Mouse (Mus musculus): ENCODE measurements around the gene Atl2. TPM values are rescaled to one million over a fixed set of nuclear protein-coding genes. Genes with fewer than 3 reads are reported as not detected.

Atl2 gene
- 1.4 and 1.5 TPM in 2 replicates for polyA plus RNA-seq (2012; ENCODE audit: insufficient read depth, low replicate concordance)

DNA sequence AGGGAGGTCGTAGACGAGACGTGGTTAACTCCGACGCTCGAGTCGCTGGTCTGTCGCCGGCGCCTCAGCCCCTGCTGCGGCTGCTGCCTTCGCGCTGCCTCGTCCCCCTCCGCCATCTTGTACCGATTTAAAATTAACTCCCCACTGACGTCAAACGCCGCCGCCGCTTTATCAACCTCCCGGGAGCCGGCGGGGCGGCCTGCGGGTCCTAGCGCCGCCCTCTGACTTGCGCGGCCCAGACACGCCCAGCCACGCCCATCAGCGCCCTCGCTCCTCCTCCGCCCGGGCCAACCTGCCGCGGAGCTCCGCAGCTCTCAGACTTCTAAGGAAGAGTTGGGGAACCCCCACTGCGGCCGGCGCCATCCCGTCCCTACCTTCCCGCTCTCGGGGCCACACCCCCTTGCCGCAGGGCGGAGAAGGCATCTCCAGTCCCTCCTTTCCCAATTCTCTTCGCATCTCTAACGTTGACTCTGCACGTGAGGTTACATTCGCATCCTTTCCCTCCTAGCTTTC lies at the start of gene Atl2:
TSS of gene Atl2 (minus strand) at position 213 of the 513 bp plus-strand sequence.
- no peaks in the 10 kb centered on the region for H3K36me3 ChIP-seq (replicated peaks; ENCODE audit: low read length)
- H3K4me3 ChIP-seq (replicated peaks): peak within 1 kb of the TSS; percentile 99
- no peaks in the 10 kb centered on the region for H3K9me3 ChIP-seq
- peaks cover 11% of the 10 kb centered on the region for H3K27me3 ChIP-seq (replicated peaks)
- TF ChIP-seq GATA1 (IDR thresholded peaks at IDR 0.05; ENCODE audit: borderline replicate concordance, low read length): no peak
- TF ChIP-seq FLI1 (IDR thresholded peaks at IDR 0.05; ENCODE audit: low read length): no peak
- peaks cover 55% of the 10 kb centered on the region for H3K4me1 ChIP-seq

DNA sequence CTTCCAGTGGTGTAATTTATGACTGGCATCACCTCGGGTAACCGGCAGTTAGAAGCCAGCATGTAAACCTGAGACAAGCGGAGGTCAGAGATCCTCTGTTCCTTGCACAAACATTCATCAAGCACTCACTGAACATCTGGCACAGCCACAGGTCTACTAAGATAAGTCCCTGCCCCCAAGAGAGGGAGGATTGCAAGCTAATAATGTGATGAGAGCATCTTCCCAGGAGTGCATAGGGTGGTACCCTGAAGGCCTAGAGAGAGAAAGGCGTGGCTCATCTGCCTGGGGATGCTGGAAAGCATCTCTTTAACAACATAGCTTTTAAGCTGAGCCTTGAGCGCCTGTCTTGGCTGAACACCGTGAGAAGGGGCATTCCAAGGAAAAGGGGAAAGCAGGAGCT lies 48.9 kb upstream of the Atl2 start:
- Histone ChIP-seq H3K4me1 (peaks cover 7% of the 10 kb centered on the region), H3K36me3 (replicated peaks; ENCODE audit: low read length) (no peaks in the 10 kb centered on the region), H3K27me3 (replicated peaks) (peaks cover 11% of the 10 kb centered on the region), H3K4me3 (replicated peaks) (no peak overlapping the region), H3K9me3 (no peaks in the 10 kb centered on the region)
- TF ChIP-seq FLI1 (IDR thresholded peaks at IDR 0.05; ENCODE audit: low read length): no peak
- TF ChIP-seq GATA1 (IDR thresholded peaks at IDR 0.05; ENCODE audit: borderline replicate concordance, low read length): no peak

DNA sequence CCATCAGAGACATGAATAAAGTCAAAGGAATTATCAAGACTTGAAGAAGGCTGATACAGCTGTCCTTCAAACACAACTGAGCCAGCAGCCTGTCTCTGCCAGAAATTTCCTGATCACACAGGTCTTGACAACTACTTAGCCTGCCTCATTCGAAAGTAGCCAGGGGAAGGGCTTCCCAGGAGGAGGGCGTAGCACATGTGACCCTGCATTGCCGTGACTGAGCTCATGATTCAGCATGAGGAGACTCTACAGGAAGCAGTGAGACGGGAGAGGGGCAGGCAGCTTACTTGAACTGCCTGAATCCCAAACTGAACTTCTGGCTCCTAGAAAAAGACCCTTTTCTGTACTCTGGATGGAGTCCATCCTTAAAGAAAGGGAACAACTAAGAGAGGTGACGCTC lies 46.5 kb upstream of the Atl2 start:
- Histone ChIP-seq H3K9me3 (no peaks in the 10 kb centered on the region), H3K4me3 (replicated peaks) (peak overlapping the region; percentile 33), H3K36me3 (replicated peaks; ENCODE audit: low read length) (no peaks in the 10 kb centered on the region), H3K4me1 (peaks cover 7% of the 10 kb centered on the region), H3K27me3 (replicated peaks) (peaks cover 19% of the 10 kb centered on the region)
- TF ChIP-seq FLI1 (IDR thresholded peaks at IDR 0.05; ENCODE audit: low read length) (no peak), GATA1 (IDR thresholded peaks at IDR 0.05; ENCODE audit: borderline replicate concordance, low read length) (no peak)

DNA sequence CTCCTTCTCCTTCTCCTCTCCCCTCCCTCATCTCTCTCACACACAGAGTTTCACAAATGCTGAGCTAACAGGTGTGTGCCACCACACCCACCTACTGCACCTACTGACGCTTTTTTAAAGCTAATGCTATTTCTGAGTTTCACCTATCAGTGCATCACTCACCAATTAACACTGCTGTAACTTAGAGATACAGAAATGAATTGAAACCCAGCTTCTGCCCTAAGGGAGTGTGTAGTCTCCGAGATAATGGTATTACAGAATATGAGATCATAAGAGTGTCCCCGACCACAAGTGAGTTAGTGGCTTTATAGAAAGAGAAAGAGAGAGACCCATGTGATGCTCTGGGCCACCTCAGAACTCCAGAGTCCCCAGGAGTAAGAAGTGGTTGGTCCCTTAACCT lies 43.2 kb upstream of the Atl2 start:
- Histone ChIP-seq H3K4me3 (replicated peaks) (no peak overlapping the region), H3K27me3 (replicated peaks) (peaks cover 23% of the 10 kb centered on the region), H3K36me3 (replicated peaks; ENCODE audit: low read length) (no peaks in the 10 kb centered on the region)

DNA sequence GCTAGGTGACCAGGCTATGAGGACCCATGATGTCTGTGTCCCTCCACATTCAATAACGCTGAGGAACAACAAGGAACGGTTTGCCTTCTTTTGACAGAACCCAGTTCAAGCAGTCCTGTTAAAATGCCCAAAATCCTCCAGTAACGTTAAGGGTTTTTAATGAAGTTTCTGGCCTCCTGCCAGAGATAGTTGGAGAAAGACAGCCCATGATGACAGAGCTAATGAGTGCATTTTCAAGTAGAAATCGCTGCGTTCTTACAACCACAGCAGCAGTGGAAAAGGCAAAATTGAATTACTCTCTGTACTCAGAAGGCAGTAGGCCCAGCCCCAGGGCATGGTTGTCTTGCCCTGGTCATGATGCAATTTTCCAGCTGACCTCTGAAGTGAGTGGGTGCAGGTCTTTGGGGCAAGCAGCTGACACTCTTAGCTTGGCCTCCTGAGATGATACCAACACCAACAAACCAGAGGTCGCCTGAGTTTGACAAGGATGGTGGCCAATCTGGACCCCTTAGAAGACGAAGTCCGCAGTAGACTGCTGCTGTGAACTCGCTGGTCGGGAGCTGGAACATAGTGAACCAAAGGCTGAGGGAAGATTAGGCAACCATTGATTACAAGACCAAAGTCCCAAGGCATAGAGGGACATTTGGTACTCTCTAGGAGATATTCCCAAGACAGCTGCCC lies 42.1 kb upstream of the Atl2 start:
- H3K4me1 ChIP-seq: peaks cover 7% of the 10 kb centered on the region
- 0 out of 2 replicates have a peak, but pooled peaks cover 3% of the 10 kb centered on the region for H3K9me3 ChIP-seq
- peaks cover 23% of the 10 kb centered on the region for H3K27me3 ChIP-seq (replicated peaks)
- H3K4me3 ChIP-seq (replicated peaks): no peak overlapping the region
- no peak for TF ChIP-seq FLI1 (IDR thresholded peaks at IDR 0.05; ENCODE audit: low read length)
- TF ChIP-seq GATA1 (IDR thresholded peaks at IDR 0.05; ENCODE audit: borderline replicate concordance, low read length): no peak
- no peaks in the 10 kb centered on the region for H3K36me3 ChIP-seq (replicated peaks; ENCODE audit: low read length)

More for the DNA sequence above, 43.2 kb upstream of the Atl2 start:
- TF ChIP-seq FLI1 (IDR thresholded peaks at IDR 0.05; ENCODE audit: low read length): no peak
- no peak for TF ChIP-seq GATA1 (IDR thresholded peaks at IDR 0.05; ENCODE audit: borderline replicate concordance, low read length)
- H3K9me3 ChIP-seq: 0 out of 2 replicates have a peak, but pooled peaks cover 3% of the 10 kb centered on the region
- H3K4me1 ChIP-seq: peaks cover 7% of the 10 kb centered on the region

DNA sequence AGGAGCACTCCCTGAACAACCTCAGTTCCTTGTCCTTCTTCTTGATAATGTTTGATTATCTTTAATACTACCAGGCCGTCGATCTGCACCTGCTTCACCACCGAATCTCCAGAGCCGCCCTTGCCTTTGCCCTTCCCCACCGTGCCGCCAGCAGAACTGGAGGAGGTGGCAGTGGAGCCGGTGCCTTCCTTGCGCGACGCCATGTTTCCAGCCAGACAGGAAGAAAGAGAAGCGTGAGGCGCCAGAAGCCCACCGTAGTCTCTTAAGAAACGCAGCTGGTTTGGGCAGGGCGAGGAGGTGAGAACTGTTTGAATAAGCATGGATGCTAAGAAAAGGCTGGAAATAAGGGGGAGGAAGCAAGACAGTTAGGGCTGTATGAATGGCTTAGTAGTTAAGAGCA lies 38.4 kb upstream of the Atl2 start:
- Histone ChIP-seq H3K4me3 (replicated peaks) (no peak overlapping the region), H3K27me3 (replicated peaks) (peaks cover 17% of the 10 kb centered on the region), H3K4me1 (no peaks in the 10 kb centered on the region), H3K36me3 (replicated peaks; ENCODE audit: low read length) (no peaks in the 10 kb centered on the region), H3K9me3 (peaks cover 27% of the 10 kb centered on the region)
- TF ChIP-seq FLI1 (IDR thresholded peaks at IDR 0.05; ENCODE audit: low read length): no peak
- no peak for TF ChIP-seq GATA1 (IDR thresholded peaks at IDR 0.05; ENCODE audit: borderline replicate concordance, low read length)

DNA sequence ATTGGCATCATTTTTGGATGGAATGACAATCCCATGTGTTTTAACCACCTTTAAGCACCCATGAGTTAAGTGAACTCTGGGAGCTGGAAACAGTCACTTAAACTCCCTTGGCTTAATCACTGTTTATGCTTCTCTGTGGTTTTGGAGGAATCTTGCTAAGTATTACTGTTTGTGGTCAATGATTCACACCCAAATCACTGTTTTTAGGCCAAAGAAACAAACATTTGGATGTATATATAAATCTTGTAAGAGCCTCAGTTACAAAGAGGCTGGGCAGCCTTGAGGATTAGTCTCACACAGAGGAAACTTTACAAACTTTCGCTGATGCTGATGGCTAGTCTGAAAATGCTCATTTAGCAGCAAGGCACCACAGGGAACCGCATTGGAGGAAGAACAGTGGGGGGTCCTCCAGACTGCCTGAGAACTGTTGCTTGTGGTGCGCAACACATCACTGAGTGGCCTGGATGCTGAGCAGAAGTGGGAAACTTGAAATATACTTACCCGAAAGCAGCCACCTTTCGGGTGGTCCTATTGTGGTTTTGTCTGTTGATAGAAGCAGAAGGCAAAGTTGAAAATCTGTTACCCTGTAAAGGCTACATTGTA lies 36.9 kb upstream of the Atl2 start:
- Histone ChIP-seq H3K4me3 (replicated peaks) (no peak overlapping the region), H3K9me3 (peaks cover 41% of the 10 kb centered on the region), H3K27me3 (replicated peaks) (peaks cover 17% of the 10 kb centered on the region), H3K36me3 (replicated peaks; ENCODE audit: low read length) (no peaks in the 10 kb centered on the region), H3K4me1 (no peaks in the 10 kb centered on the region)
- TF ChIP-seq GATA1 (IDR thresholded peaks at IDR 0.05; ENCODE audit: borderline replicate concordance, low read length) (no peak), FLI1 (IDR thresholded peaks at IDR 0.05; ENCODE audit: low read length) (no peak)

DNA sequence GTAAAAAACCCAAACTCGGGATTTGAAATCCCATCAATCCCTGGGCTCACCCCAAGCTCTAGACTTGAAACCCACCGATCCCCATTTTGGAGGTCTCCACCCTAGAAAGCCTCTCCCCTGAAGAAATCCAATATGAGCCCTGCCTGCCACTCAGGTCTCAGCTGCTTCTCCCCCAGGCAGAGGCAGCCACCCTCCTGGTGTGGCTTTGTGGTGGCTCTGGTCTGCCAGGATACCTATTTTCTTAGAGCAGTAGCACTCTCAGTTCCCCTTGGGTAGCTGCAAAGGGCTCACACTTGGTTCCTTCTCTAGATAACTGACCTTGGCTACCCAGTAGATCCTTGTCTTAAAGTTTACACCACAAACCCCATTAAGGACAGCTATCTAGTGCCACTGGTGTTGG lies 31.2 kb upstream of the Atl2 start:
- Histone ChIP-seq H3K9me3 (peaks cover 53% of the 10 kb centered on the region), H3K36me3 (replicated peaks; ENCODE audit: low read length) (no peaks in the 10 kb centered on the region), H3K4me1 (no peaks in the 10 kb centered on the region), H3K4me3 (replicated peaks) (no peak overlapping the region), H3K27me3 (replicated peaks) (peaks cover 13% of the 10 kb centered on the region)
- no peak for TF ChIP-seq FLI1 (IDR thresholded peaks at IDR 0.05; ENCODE audit: low read length)
- TF ChIP-seq GATA1 (IDR thresholded peaks at IDR 0.05; ENCODE audit: borderline replicate concordance, low read length): no peak

DNA sequence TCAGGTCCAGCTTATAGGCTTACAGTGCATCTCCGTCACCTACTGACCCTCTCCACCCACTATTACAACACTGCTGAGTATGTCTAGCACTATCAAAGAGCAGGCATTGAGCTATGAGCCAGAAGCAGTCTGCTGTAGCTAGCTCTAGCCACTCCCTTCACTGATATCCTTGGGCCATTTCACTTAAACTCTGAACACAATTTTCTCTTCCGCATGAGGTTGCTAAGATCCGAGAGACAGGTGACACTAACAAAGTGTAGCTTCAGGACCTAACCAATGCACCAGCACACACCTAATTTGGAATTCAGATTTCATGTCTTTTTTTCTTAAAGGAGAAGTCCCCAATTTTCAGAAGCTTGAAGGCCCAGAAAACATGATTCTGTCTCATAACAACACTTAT lies 30.6 kb upstream of the Atl2 start:
- Histone ChIP-seq H3K36me3 (replicated peaks; ENCODE audit: low read length) (no peaks in the 10 kb centered on the region), H3K4me3 (replicated peaks) (no peak overlapping the region), H3K9me3 (peaks cover 48% of the 10 kb centered on the region), H3K4me1 (no peaks in the 10 kb centered on the region), H3K27me3 (replicated peaks) (peaks cover 13% of the 10 kb centered on the region)
- TF ChIP-seq FLI1 (IDR thresholded peaks at IDR 0.05; ENCODE audit: low read length): no peak
- no peak for TF ChIP-seq GATA1 (IDR thresholded peaks at IDR 0.05; ENCODE audit: borderline replicate concordance, low read length)

DNA sequence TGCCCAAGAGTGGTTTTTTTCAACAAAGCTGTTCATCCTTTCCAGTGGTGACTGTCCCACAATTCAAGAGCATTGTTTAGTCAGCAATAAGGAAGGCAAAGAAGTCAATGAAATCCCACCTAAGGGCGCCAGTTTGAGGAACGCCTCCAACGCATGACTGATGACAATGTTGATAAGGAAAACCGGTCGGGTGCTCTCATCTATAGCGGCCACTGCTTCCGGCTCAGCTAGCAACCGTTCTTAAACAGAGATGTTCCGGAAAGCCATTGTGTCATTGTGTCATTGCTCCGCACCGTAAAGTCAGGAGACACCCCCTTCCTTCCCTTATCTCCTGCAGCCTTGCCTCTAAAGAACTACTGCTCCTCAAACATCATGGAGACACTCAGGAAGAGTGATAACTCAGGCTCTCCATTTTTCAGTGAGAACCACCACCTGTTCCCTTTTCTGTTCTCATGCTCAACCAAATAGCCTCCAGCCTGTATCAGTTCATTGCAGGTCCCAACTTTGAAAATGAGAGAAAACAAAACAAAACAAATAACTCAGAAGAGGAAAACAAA lies 30.0 kb upstream of the Atl2 start:
- no peaks in the 10 kb centered on the region for H3K4me1 ChIP-seq
- H3K9me3 ChIP-seq: peaks cover 43% of the 10 kb centered on the region
- H3K4me3 ChIP-seq (replicated peaks): no peak overlapping the region
- no peaks in the 10 kb centered on the region for H3K36me3 ChIP-seq (replicated peaks; ENCODE audit: low read length)
- TF ChIP-seq FLI1 (IDR thresholded peaks at IDR 0.05; ENCODE audit: low read length) (no peak), GATA1 (IDR thresholded peaks at IDR 0.05; ENCODE audit: borderline replicate concordance, low read length) (no peak)
- peaks cover 13% of the 10 kb centered on the region for H3K27me3 ChIP-seq (replicated peaks)
